Mouse (Mus musculus): ENCODE measurements around the gene Dscaml1. TPM values are rescaled to one million over a fixed set of nuclear protein-coding genes. Genes with fewer than 3 reads are reported as not detected.

Gene Dscaml1
- total RNA-seq, 2 experiments from 2014 or later = 0.21 TPM; not detected in 1

- no peak for DNase-seq
- intact Hi-C loops (cut with DNase I; ENCODE audit: low total_unique reads) = loop anchor here (5.0 to 10.0 kb wide), 2 partner anchors 186 to 332 kb away; no protein-coding TSS in a partner anchor
These were observed 15.8 kb upstream of the Dscaml1 start for GRCm38 (mm10) chr9:45410614-45411013.

- intact Hi-C loops (cut with DNase I; ENCODE audit: low total_unique reads) = loop anchor here (5.0 to 10.0 kb wide), 2 partner anchors 186 to 331 kb away; no protein-coding TSS in a partner anchor
- no peak for DNase-seq
These were observed 15.3 kb upstream of the Dscaml1 start for GRCm38 (mm10) chr9:45411111-45411510.

- DNase-seq = no peak
- intact Hi-C loops (cut with DNase I; ENCODE audit: low total_unique reads) = loop anchor here (5.0 to 10.0 kb wide), 2 partner anchors 187 to 330 kb away; no protein-coding TSS in a partner anchor
These were observed 14.6 kb upstream of the Dscaml1 start for GRCm38 (mm10) chr9:45411803-45412202.

- peak; percentile 87 for DNase-seq
- intact Hi-C loops (cut with DNase I; ENCODE audit: low total_unique reads) = loop anchor here (5.0 to 10.0 kb wide), 2 partner anchors 187 to 330 kb away; no protein-coding TSS in a partner anchor
These were observed 14.1 kb upstream of the Dscaml1 start for GRCm38 (mm10) chr9:45412287-45412686.

GRCm38 (mm10) chr9:45412700-45413477, 13.5 kb upstream of the Dscaml1 start:
- no peak for DNase-seq
- intact Hi-C loops (cut with DNase I; ENCODE audit: low total_unique reads) = loop anchor here (5.0 to 10.0 kb wide), 2 partner anchors 188 to 329 kb away; no protein-coding TSS in a partner anchor

GRCm38 (mm10) chr9:45413478-45414140, 12.8 kb upstream of the Dscaml1 start:
- intact Hi-C loops (cut with DNase I; ENCODE audit: low total_unique reads) = loop anchor here (5.0 to 10.0 kb wide), 2 partner anchors 189 to 329 kb away; no protein-coding TSS in a partner anchor
- DNase-seq = no peak

GRCm38 (mm10) chr9:45415912-45416311, 10.5 kb upstream of the Dscaml1 start:
- DNase-seq = peak; percentile 37
- intact Hi-C loops (cut with DNase I; ENCODE audit: low total_unique reads) = loop anchor here (10.0 kb wide), 1 partner anchor 191 kb away; no protein-coding TSS in a partner anchor

GRCm38 (mm10) chr9:45417245-45417644, 9.2 kb upstream of the Dscaml1 start:
- DNase-seq = peak; percentile 28
- intact Hi-C loops (cut with DNase I; ENCODE audit: low total_unique reads) = loop anchor here (10.0 kb wide), 1 partner anchor 192 kb away; no protein-coding TSS in a partner anchor

- DNase-seq = no peak
- intact Hi-C loops (cut with DNase I; ENCODE audit: low total_unique reads) = loop anchor here (10.0 kb wide), 1 partner anchor 193 kb away; no protein-coding TSS in a partner anchor
These were observed 8.2 kb upstream of the Dscaml1 start for GRCm38 (mm10) chr9:45418252-45418651.

GRCm38 (mm10) chr9:45421209-45421608, 5.2 kb upstream of the Dscaml1 start:
- intact Hi-C loops (cut with DNase I; ENCODE audit: low total_unique reads) = no loop called here
- DNase-seq = no peak

GRCm38 (mm10) chr9:45422761-45423298, 3.6 kb upstream of the Dscaml1 start:
- intact Hi-C loops (cut with DNase I; ENCODE audit: low total_unique reads) = no loop called here
- no peak for DNase-seq

- intact Hi-C loops (cut with DNase I; ENCODE audit: low total_unique reads) = no loop called here
These were observed 3.0 kb downstream of the Dscaml1 start for GRCm38 (mm10) chr9:45429392-45429791.

GRCm38 (mm10) chr9:45429951-45430697, 3.7 kb downstream of the Dscaml1 start:
- no peak for DNase-seq
- intact Hi-C loops (cut with DNase I; ENCODE audit: low total_unique reads) = no loop called here

More at GRCm38 (mm10) chr9:45429392-45429791, 3.0 kb downstream of the Dscaml1 start:
- DNase-seq = no peak

- intact Hi-C loops (cut with DNase I; ENCODE audit: low total_unique reads) = no loop called here
- DNase-seq = no peak
These were observed 4.2 kb downstream of the Dscaml1 start for GRCm38 (mm10) chr9:45430698-45430959.

- no peak for DNase-seq
- intact Hi-C loops (cut with DNase I; ENCODE audit: low total_unique reads) = no loop called here
These were observed 4.7 kb downstream of the Dscaml1 start for GRCm38 (mm10) chr9:45431150-45431549.

GRCm38 (mm10) chr9:45432639-45433038, 6.2 kb downstream of the Dscaml1 start:
- intact Hi-C loops (cut with DNase I; ENCODE audit: low total_unique reads) = no loop called here
- DNase-seq = no peak

GRCm38 (mm10) chr9:45433119-45433518, 6.7 kb downstream of the Dscaml1 start:
- intact Hi-C loops (cut with DNase I; ENCODE audit: low total_unique reads) = no loop called here
- DNase-seq = no peak

GRCm38 (mm10) chr9:45434171-45434570, 7.7 kb downstream of the Dscaml1 start:
- intact Hi-C loops (cut with DNase I; ENCODE audit: low total_unique reads) = no loop called here
- DNase-seq = no peak

- no peak for DNase-seq
- intact Hi-C loops (cut with DNase I; ENCODE audit: low total_unique reads) = no loop called here
These were observed 12.6 kb downstream of the Dscaml1 start for GRCm38 (mm10) chr9:45439025-45439424.
